Mouse (Mus musculus): ENCODE data around the gene Vwa1. TPM values are rescaled to one million over a fixed set of nuclear protein-coding genes. Genes with fewer than 3 reads are reported as not detected.
A peak's percentile ranks its signal among the peaks of the same experiment; 100 is the strongest.

The Vwa1 gene
- polyA plus RNA-seq, 1 experiment from 2014 or later, result 8.7 TPM

- Histone ChIP-seq H3K4me3 (ENCODE audit: low read depth, low read length) (no peak overlapping the region), H3K9ac (no peak overlapping the region), H3K36me3 (ENCODE audit: insufficient read depth) (peaks cover 37% of the 10 kb centered on the region), H3K4me2 (peak overlapping the region; percentile 95; the same call in 1 of the 2 replicates), H3K9me3 (ENCODE audit: low read depth, low read length) (no peaks in the 10 kb centered on the region), H3K27me3 (ENCODE audit: insufficient read depth, low read length) (no peaks in the 10 kb centered on the region), H3K4me1 (ENCODE audit: insufficient read depth) (no peaks in the 10 kb centered on the region), H3K27ac (ENCODE audit: low read depth) (no peak overlapping the region)
- 78% methylated on average over 5 of the region's 5 CpGs for WGBS
- no peak for TF ChIP-seq CTCF (IDR thresholded peaks at IDR 0.05; ENCODE audit: low read depth)
- ATAC-seq (ENCODE audit: insufficient read depth) (no peak), DNase-seq (no peak)
Observed at GRCm38 (mm10) chr4:155736421-155736820, 38.1 kb downstream of the Vwa1 start.

- Histone ChIP-seq H3K27ac (ENCODE audit: low read depth) (no peak overlapping the region), H3K4me1 (ENCODE audit: insufficient read depth) (no peaks in the 10 kb centered on the region), H3K27me3 (ENCODE audit: insufficient read depth, low read length) (no peaks in the 10 kb centered on the region), H3K36me3 (ENCODE audit: insufficient read depth) (peaks cover 37% of the 10 kb centered on the region), H3K9ac (peak overlapping the region; percentile 68), H3K4me2 (peak overlapping the region; percentile 95), H3K4me3 (ENCODE audit: low read depth, low read length) (peak overlapping the region; percentile 85), H3K9me3 (ENCODE audit: low read depth, low read length) (no peaks in the 10 kb centered on the region)
- WGBS, result 63% methylated on average over 5 of the region's 5 CpGs
- no peak for ATAC-seq (ENCODE audit: insufficient read depth)
- TF ChIP-seq CTCF (IDR thresholded peaks at IDR 0.05; ENCODE audit: low read depth), result no peak
- no peak for DNase-seq
Observed at GRCm38 (mm10) chr4:155735788-155736187, 38.7 kb downstream of the Vwa1 start.

GRCm38 (mm10) chr4:155734951-155735702 lies 39.4 kb downstream of the Vwa1 start:
- Histone ChIP-seq H3K4me2 (peak overlapping the region; percentile 95), H3K9me3 (ENCODE audit: low read depth, low read length) (no peaks in the 10 kb centered on the region), H3K4me3 (ENCODE audit: low read depth, low read length) (peak overlapping the region; percentile 85), H3K36me3 (ENCODE audit: insufficient read depth) (peaks cover 31% of the 10 kb centered on the region), H3K4me1 (ENCODE audit: insufficient read depth) (no peaks in the 10 kb centered on the region), H3K9ac (peak overlapping the region; percentile 68), H3K27me3 (ENCODE audit: insufficient read depth, low read length) (no peaks in the 10 kb centered on the region), H3K27ac (ENCODE audit: low read depth) (peak overlapping the region; percentile 82)
- peak; percentile 58 for DNase-seq
- TF ChIP-seq CTCF (IDR thresholded peaks at IDR 0.05; ENCODE audit: low read depth), result no peak
- WGBS, result under 1% methylated on average over 67 of the region's 79 CpGs
- ATAC-seq (ENCODE audit: insufficient read depth), result peak; percentile 69

- Histone ChIP-seq H3K9me3 (ENCODE audit: low read depth, low read length) (no peaks in the 10 kb centered on the region), H3K4me3 (ENCODE audit: low read depth, low read length) (peak within 1 kb of the TSS; percentile 85), H3K9ac (peak within 1 kb of the TSS; percentile 68), H3K27me3 (ENCODE audit: insufficient read depth, low read length) (no peaks in the 10 kb centered on the region), H3K27ac (ENCODE audit: low read depth) (peak within 1 kb of the TSS; percentile 82), H3K4me2 (peak within 1 kb of the TSS; percentile 95), H3K36me3 (ENCODE audit: insufficient read depth) (peaks cover 24% of the 10 kb centered on the region), H3K4me1 (ENCODE audit: insufficient read depth) (no peaks in the 10 kb centered on the region)
- peak; percentile 93 for ATAC-seq (ENCODE audit: insufficient read depth)
- WGBS, result under 1% methylated on average over 30 of the region's 35 CpGs
- DNase-seq, result peak; percentile 93
- TF ChIP-seq CTCF (IDR thresholded peaks at IDR 0.05; ENCODE audit: low read depth), result no peak
Observed at GRCm38 (mm10) chr4:155734350-155734941, 40.1 kb downstream of the Vwa1 start, which contains the start of gene Tmem240. Gene Tmem240, plus strand, starts transcription at chr4:155734800.

GRCm38 (mm10) chr4:155733267-155733666 lies 41.2 kb downstream of the Vwa1 start:
- no peaks in the 10 kb centered on the region for H3K27me3 ChIP-seq (ENCODE audit: insufficient read depth, low read length)
- no peak overlapping the region for H3K27ac ChIP-seq (ENCODE audit: low read depth)
- no peak for ATAC-seq (ENCODE audit: insufficient read depth)
- 0 out of 2 replicates have a peak overlapping the region, but pooled peaks have one; percentile 85 for H3K4me3 ChIP-seq (ENCODE audit: low read depth, low read length)
- peak overlapping the region; percentile 95 for H3K4me2 ChIP-seq
- no peak for DNase-seq
- H3K4me1 ChIP-seq (ENCODE audit: insufficient read depth), result no peaks in the 10 kb centered on the region
- no peak overlapping the region for H3K9ac ChIP-seq
- peaks cover 25% of the 10 kb centered on the region for H3K36me3 ChIP-seq (ENCODE audit: insufficient read depth)
- no peaks in the 10 kb centered on the region for H3K9me3 ChIP-seq (ENCODE audit: low read depth, low read length)
- TF ChIP-seq CTCF (IDR thresholded peaks at IDR 0.05; ENCODE audit: low read depth), result no peak
- WGBS, result 81% methylated on average over 10 of the region's 10 CpGs

- DNase-seq, result no peak
- no peak for ATAC-seq (ENCODE audit: insufficient read depth)
- no peak overlapping the region for H3K27ac ChIP-seq (ENCODE audit: low read depth)
- no peak overlapping the region for H3K9ac ChIP-seq
- H3K36me3 ChIP-seq (ENCODE audit: insufficient read depth), result peaks cover 38% of the 10 kb centered on the region
- H3K27me3 ChIP-seq (ENCODE audit: insufficient read depth, low read length), result no peaks in the 10 kb centered on the region
- H3K4me1 ChIP-seq (ENCODE audit: insufficient read depth), result no peaks in the 10 kb centered on the region
- no peak overlapping the region for H3K4me2 ChIP-seq
- WGBS, result 66% methylated on average over 2 of the region's 2 CpGs
- TF ChIP-seq CTCF (IDR thresholded peaks at IDR 0.05; ENCODE audit: low read depth), result no peak
- no peaks in the 10 kb centered on the region for H3K9me3 ChIP-seq (ENCODE audit: low read depth, low read length)
- H3K4me3 ChIP-seq (ENCODE audit: low read depth, low read length), result no peak overlapping the region
Observed at GRCm38 (mm10) chr4:155727993-155728392, 46.5 kb downstream of the Vwa1 start.

GRCm38 (mm10) chr4:155721668-155722083 lies 52.8 kb downstream of the Vwa1 start:
- H3K4me1 ChIP-seq (ENCODE audit: insufficient read depth), result no peaks in the 10 kb centered on the region
- H3K9ac ChIP-seq, result no peak overlapping the region
- no peaks in the 10 kb centered on the region for H3K27me3 ChIP-seq (ENCODE audit: insufficient read depth, low read length)
- peaks cover 34% of the 10 kb centered on the region for H3K36me3 ChIP-seq (ENCODE audit: insufficient read depth)
- 59% methylated on average over 4 of the region's 4 CpGs for WGBS
- H3K27ac ChIP-seq (ENCODE audit: low read depth), result no peak overlapping the region
- no peak for ATAC-seq (ENCODE audit: insufficient read depth)
- H3K4me3 ChIP-seq (ENCODE audit: low read depth, low read length), result no peak overlapping the region
- no peak overlapping the region for H3K4me2 ChIP-seq
- peak; percentile 64 for TF ChIP-seq CTCF (IDR thresholded peaks at IDR 0.05; ENCODE audit: low read depth)
- DNase-seq, result peak; percentile 29
- H3K9me3 ChIP-seq (ENCODE audit: low read depth, low read length), result no peaks in the 10 kb centered on the region

Small RNA genes lying within 50 kb of the gene (microRNA-seq; reads per million reads assigned to microRNA genes)
- not detected for gene Gm27743 (ENCODE audit: borderline number of aligned reads)

Other genes with a start within 250 kb of the Vwa1 start
- gene Nadk, start 212.3 kb downstream of the Vwa1 start, polyA plus RNA-seq (2014; fragmentation: Nextera tagmentation; extraction: Ambion mirVana), result 85.0 and 90.5 TPM in 2 replicates
- 9.5 and 9.7 TPM in 2 replicates for gene Slc35e2, start 173.3 kb downstream of the Vwa1 start, polyA plus RNA-seq (2014; fragmentation: Nextera tagmentation; extraction: Ambion mirVana)
- 56.3 and 58.7 TPM in 2 replicates for gene Cdk11b, start 149.8 kb downstream of the Vwa1 start, polyA plus RNA-seq (2014; fragmentation: Nextera tagmentation; extraction: Ambion mirVana)
- gene Gm10563, start 129.3 kb downstream of the Vwa1 start, polyA plus RNA-seq (2014; fragmentation: Nextera tagmentation; extraction: Ambion mirVana), result not detected in 2 replicates
- gene Mmp23, start 121.3 kb downstream of the Vwa1 start, polyA plus RNA-seq (2014; fragmentation: Nextera tagmentation; extraction: Ambion mirVana), result 34.8 and 38.7 TPM in 2 replicates
- gene Mib2, start 105.5 kb downstream of the Vwa1 start, polyA plus RNA-seq (2014; fragmentation: Nextera tagmentation; extraction: Ambion mirVana), result 22.4 and 24.8 TPM in 2 replicates
- 2.5 and 2.7 TPM in 2 replicates for gene Fndc10, start 80.4 kb downstream of the Vwa1 start, polyA plus RNA-seq (2014; fragmentation: Nextera tagmentation; extraction: Ambion mirVana)
- gene Ssu72, start 69.9 kb downstream of the Vwa1 start, polyA plus RNA-seq (2014; fragmentation: Nextera tagmentation; extraction: Ambion mirVana), result 153 and 156 TPM in 2 replicates
- gene Tmem240, start 39.9 kb downstream of the Vwa1 start, polyA plus RNA-seq (2014; fragmentation: Nextera tagmentation; extraction: Ambion mirVana), result 0.41 and 0.86 TPM in 2 replicates
- gene Atad3a, start 13.6 kb downstream of the Vwa1 start, polyA plus RNA-seq (2014; fragmentation: Nextera tagmentation; extraction: Ambion mirVana), result 96.6 and 102 TPM in 2 replicates
- 0.12 and 0.15 TPM in 2 replicates for gene Tmem88b, start 11.2 kb upstream of the Vwa1 start, polyA plus RNA-seq (2014; fragmentation: Nextera tagmentation; extraction: Ambion mirVana)
- gene Ankrd65, start 15.7 kb upstream of the Vwa1 start, polyA plus RNA-seq (2014; fragmentation: Nextera tagmentation; extraction: Ambion mirVana), result not detected in 2 replicates
- gene Mrpl20, start 28.2 kb upstream of the Vwa1 start, polyA plus RNA-seq (2014; fragmentation: Nextera tagmentation; extraction: Ambion mirVana), result 226 and 231 TPM in 2 replicates
- 172 and 174 TPM in 2 replicates for gene Ccnl2, start 37.8 kb upstream of the Vwa1 start, polyA plus RNA-seq (2014; fragmentation: Nextera tagmentation; extraction: Ambion mirVana)
- gene Aurkaip1, start 56.6 kb upstream of the Vwa1 start, polyA plus RNA-seq (2014; fragmentation: Nextera tagmentation; extraction: Ambion mirVana), result 124 and 136 TPM in 2 replicates
- gene Mxra8, start 65.0 kb upstream of the Vwa1 start, polyA plus RNA-seq (2014; fragmentation: Nextera tagmentation; extraction: Ambion mirVana), result 148 and 155 TPM in 2 replicates
- gene Dvl1, start 72.7 kb upstream of the Vwa1 start, polyA plus RNA-seq (2014; fragmentation: Nextera tagmentation; extraction: Ambion mirVana), result 11.3 and 17.8 TPM in 2 replicates
- gene Tas1r3, start 88.7 kb upstream of the Vwa1 start, polyA plus RNA-seq (2014; fragmentation: Nextera tagmentation; extraction: Ambion mirVana), result 0.16 and 0.22 TPM in 2 replicates
- gene Cptp, start 94.7 kb upstream of the Vwa1 start, polyA plus RNA-seq (2014; fragmentation: Nextera tagmentation; extraction: Ambion mirVana), result 17.1 and 18.4 TPM in 2 replicates
- 83.6 and 84.7 TPM in 2 replicates for gene Ints11, start 94.8 kb upstream of the Vwa1 start, polyA plus RNA-seq (2014; fragmentation: Nextera tagmentation; extraction: Ambion mirVana)
- gene Pusl1, start 117.1 kb upstream of the Vwa1 start, polyA plus RNA-seq (2014; fragmentation: Nextera tagmentation; extraction: Ambion mirVana), result 43.6 and 50.9 TPM in 2 replicates
- 17.9 and 20.5 TPM in 2 replicates for gene Acap3, start 117.1 kb upstream of the Vwa1 start, polyA plus RNA-seq (2014; fragmentation: Nextera tagmentation; extraction: Ambion mirVana)
- 124 and 127 TPM in 2 replicates for gene Ube2j2, start 169.1 kb upstream of the Vwa1 start, polyA plus RNA-seq (2014; fragmentation: Nextera tagmentation; extraction: Ambion mirVana)
- 35.9 and 43.5 TPM in 2 replicates for gene C1qtnf12, start 187.6 kb upstream of the Vwa1 start, polyA plus RNA-seq (2014; fragmentation: Nextera tagmentation; extraction: Ambion mirVana)
- gene B3galt6, start 218.0 kb upstream of the Vwa1 start, polyA plus RNA-seq (2014; fragmentation: Nextera tagmentation; extraction: Ambion mirVana), result 17.1 and 18.2 TPM in 2 replicates
- 152 TPM in 2 replicates for gene Sdf4, start 218.2 kb upstream of the Vwa1 start, polyA plus RNA-seq (2014; fragmentation: Nextera tagmentation; extraction: Ambion mirVana)
- 0.47 and 0.60 TPM in 2 replicates for gene Tnfrsf4, start 239.1 kb upstream of the Vwa1 start, polyA plus RNA-seq (2014; fragmentation: Nextera tagmentation; extraction: Ambion mirVana)

Data from lung, embryonic 14.5 days (tissue).